Mouse (Mus musculus): Measurements from ENCODE around the gene Ugt1a1. TPM values are rescaled to one million over a fixed set of nuclear protein-coding genes. Genes with fewer than 3 reads are reported as not detected.

Ugt1a1 gene
- polyA plus RNA-seq, 1 experiment from 2014 or later, result not detected

DNA sequence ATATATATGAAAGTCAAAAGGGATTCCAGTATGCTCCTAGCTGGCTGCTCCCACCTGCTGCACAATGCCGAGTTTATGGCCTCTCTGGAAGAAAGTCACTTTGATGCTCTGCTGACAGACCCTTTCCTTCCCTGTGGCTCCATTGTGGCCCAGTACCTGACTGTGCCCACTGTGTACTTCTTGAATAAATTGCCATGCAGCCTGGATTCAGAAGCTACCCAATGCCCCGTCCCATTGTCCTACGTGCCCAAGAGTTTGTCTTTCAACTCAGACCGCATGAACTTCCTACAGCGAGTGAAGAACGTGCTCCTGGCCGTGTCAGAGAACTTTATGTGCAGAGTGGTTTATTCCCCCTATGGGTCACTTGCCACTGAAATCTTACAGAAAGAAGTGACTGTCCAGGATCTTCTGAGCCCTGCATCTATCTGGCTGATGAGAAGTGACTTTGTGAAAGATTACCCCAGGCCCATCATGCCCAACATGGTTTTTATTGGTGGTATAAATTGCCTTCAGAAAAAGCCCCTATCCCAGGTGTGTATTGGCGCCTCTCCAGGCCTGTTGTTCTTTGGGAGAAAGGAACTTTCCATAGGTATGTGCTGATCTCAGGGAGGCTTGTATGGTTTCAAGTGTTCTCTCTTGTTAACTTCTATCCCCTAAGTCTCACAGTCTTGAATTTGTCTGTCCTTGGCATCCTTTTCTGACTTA, 734 bp downstream of the Ugt1a1 start:
- H3K27ac ChIP-seq, result no peak overlapping the region
- H3K27me3 ChIP-seq (replicated peaks), result no peaks in the 10 kb centered on the region
- ATAC-seq, result no peak
- no peak overlapping the region for H3K4me3 ChIP-seq
- peaks cover 53% of the 10 kb centered on the region for H3K9me3 ChIP-seq (replicated peaks)
- H3K36me3 ChIP-seq, result no peaks in the 10 kb centered on the region
- peaks cover 11% of the 10 kb centered on the region for H3K4me1 ChIP-seq
- no peak overlapping the region for H3K4me2 ChIP-seq
- no peak overlapping the region for H3K9ac ChIP-seq
- WGBS (ENCODE audit: insufficient replicate concordance), result 51% methylated on average over 8 of the region's 8 CpGs

DNA sequence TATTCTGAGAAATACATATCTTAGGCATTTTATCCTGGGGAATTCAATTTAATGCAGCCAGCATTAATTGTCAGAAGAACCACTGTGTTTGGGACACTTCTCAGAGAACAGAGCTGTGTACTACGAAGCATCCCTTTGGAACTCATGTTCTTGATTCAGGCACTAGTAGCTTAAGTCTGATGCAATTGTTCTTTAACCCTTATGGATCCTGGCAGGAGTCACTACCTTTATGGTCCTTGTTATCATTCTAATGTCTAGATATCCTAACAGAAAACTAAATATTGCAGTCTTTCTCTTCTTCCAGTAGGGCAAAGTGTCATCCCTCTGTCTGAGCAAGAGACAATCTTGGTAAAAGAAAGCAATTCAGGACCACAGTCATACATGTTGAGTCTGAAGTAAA, 1.3 kb downstream of the Ugt1a1 start:
- H3K36me3 ChIP-seq, result no peaks in the 10 kb centered on the region
- no peak overlapping the region for H3K27ac ChIP-seq
- H3K4me1 ChIP-seq, result peaks cover 6% of the 10 kb centered on the region; the same call in 1 of the 2 replicates
- WGBS (ENCODE audit: insufficient replicate concordance), result 56% methylated on average over 1 of the region's 1 CpGs
- H3K4me3 ChIP-seq, result no peak overlapping the region
- no peak overlapping the region for H3K9ac ChIP-seq
- H3K9me3 ChIP-seq (replicated peaks), result peaks cover 55% of the 10 kb centered on the region
- H3K27me3 ChIP-seq (replicated peaks), result no peaks in the 10 kb centered on the region
- ATAC-seq, result no peak
- no peak overlapping the region for H3K4me2 ChIP-seq

DNA sequence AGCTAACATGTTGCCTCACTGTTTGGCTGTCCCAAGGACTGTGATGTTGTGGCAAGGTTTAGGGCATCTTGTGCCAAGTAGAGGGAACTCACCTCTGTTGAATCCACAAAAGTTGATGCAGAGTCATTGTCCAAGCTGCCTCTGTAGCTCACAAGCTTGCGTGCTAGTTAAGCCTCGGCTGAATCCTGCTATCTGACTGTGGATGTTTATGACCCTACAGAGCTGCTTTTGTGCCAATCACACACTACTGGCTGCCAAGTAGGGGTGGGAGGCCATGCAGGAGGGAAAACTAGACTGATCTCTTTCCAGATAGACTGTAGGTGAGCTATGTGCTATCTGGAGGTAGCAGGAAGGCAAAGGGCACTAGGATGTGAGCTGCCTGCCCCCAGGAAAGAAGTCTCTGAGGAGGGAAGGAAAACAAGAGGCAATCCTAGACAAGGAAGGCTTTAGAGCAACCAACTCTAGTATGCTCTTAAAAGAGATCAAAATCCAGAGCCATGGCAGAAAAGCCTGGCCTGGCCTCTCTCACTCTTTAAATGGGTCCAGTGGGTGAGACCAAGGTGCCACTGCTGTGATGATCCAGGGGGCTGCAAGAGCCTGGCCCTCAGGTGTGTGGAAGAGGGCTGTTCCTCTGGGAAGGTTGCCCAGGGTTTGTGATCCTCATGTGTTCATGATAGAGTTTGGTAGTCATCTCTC, 2.2 kb downstream of the Ugt1a1 start:
- Histone ChIP-seq H3K27me3 (replicated peaks) (no peaks in the 10 kb centered on the region), H3K9me3 (replicated peaks) (peaks cover 55% of the 10 kb centered on the region), H3K27ac (no peak overlapping the region), H3K36me3 (no peaks in the 10 kb centered on the region), H3K4me3 (no peak overlapping the region), H3K4me1 (no peaks in the 10 kb centered on the region), H3K4me2 (no peak overlapping the region), H3K9ac (no peak overlapping the region)
- ATAC-seq, result peak; percentile 9; the same call in 1 of the 2 replicates
- WGBS (ENCODE audit: insufficient replicate concordance), result 65% methylated on average over 2 of the region's 2 CpGs

DNA sequence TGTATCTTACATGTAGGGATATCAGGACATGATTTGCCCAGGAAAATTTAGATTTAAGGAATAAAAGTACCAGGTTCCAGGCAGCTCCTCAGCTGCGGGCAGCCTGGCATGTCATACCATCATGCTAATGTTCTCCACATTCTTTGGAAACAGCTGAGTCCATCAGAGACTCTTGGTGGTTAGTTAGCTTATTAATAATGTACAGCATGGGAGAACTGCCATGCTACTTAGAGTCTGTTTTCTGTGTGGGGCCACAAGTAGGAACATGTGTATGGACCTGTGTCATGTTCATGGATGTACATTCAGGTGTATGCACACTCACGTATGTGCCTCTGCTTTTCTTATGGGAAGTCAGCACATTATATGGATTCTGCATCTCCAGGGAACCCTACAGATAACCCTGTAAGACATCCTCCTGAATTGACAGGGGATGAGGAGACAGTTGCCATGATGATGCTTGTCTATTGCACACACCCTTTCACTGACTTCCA, 2.7 kb downstream of the Ugt1a1 start:
- Histone ChIP-seq H3K27ac (no peak overlapping the region), H3K27me3 (replicated peaks) (no peaks in the 10 kb centered on the region), H3K36me3 (no peaks in the 10 kb centered on the region), H3K4me2 (no peak overlapping the region), H3K9me3 (replicated peaks) (peaks cover 55% of the 10 kb centered on the region), H3K4me1 (no peaks in the 10 kb centered on the region), H3K9ac (no peak overlapping the region), H3K4me3 (no peak overlapping the region)
- WGBS (ENCODE audit: insufficient replicate concordance), result 62% methylated on average over 2 of the region's 2 CpGs
- no peak for ATAC-seq

DNA sequence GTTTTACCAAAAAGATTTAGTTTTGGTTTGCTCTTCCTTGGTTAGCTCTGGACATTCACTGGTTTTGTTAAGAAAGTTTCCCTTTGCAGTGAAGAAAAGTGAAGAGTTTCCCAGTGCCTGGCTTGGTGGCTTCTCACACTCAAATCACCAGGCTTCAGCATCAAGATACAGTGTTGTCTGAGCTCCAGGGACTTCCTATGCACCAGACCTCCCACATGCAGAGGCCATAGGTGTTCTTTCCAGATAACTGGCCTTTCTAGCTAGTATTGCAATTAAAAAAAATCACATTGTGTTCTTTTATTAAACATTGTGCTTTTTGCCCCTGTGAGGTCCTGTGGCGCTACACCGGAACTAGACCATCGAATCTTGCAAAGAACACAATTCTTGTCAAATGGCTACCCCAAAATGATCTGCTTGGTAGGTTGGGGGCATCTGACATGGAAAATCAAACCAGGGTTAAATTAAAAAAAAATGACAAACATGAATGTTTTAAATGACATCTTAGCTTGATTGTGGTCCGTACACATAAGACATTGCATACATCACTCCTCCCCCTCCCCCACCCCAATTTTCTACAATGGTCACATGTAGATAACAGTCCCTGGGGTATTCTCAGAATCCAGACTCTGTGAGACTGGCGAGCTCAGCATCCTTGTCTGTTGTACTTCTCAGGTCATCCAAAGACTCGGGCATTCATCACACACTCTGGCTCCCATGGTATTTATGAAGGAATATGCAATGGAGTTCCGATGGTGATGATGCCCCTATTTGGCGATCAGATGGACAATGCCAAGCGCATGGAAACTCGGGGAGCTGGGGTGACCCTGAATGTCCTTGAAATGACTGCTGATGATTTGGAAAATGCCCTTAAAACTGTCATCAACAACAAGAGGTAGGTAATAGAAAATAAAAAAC, 4.0 kb downstream of the Ugt1a1 start:
- Histone ChIP-seq H3K4me3 (no peak overlapping the region), H3K9ac (no peak overlapping the region), H3K4me1 (no peaks in the 10 kb centered on the region), H3K27ac (no peak overlapping the region), H3K4me2 (no peak overlapping the region), H3K36me3 (no peaks in the 10 kb centered on the region), H3K9me3 (replicated peaks) (peaks cover 55% of the 10 kb centered on the region), H3K27me3 (replicated peaks) (no peaks in the 10 kb centered on the region)
- no peak for ATAC-seq
- 57% methylated on average over 10 of the region's 10 CpGs for WGBS (ENCODE audit: insufficient replicate concordance)

DNA sequence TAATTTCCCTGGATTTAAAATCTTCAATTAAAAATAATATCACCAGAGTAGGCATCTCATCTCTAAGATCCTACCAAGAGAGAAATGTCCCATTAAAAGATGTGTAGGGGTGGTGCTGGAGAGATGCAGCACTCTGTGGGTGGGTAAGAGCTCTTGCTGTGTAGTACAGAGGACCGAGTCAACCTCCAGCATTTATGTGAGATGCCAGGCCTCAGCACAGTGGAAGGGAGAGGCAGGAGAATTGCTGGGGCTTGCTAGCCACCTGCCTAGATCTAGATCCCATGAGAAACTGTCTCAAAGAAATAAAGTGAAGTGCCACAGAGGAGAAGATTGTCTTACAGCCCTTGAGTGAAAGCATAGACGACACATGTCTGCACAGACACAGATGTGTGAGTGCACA, 4.8 kb downstream of the Ugt1a1 start:
- no peak overlapping the region for H3K4me2 ChIP-seq
- H3K9me3 ChIP-seq (replicated peaks), result peaks cover 55% of the 10 kb centered on the region
- no peaks in the 10 kb centered on the region for H3K27me3 ChIP-seq (replicated peaks)
- no peak overlapping the region for H3K9ac ChIP-seq
- H3K4me3 ChIP-seq, result no peak overlapping the region
- 45% methylated on average over 2 of the region's 2 CpGs for WGBS (ENCODE audit: insufficient replicate concordance)
- no peak for ATAC-seq
- H3K4me1 ChIP-seq, result no peaks in the 10 kb centered on the region
- no peaks in the 10 kb centered on the region for H3K36me3 ChIP-seq
- H3K27ac ChIP-seq, result no peak overlapping the region

DNA sequence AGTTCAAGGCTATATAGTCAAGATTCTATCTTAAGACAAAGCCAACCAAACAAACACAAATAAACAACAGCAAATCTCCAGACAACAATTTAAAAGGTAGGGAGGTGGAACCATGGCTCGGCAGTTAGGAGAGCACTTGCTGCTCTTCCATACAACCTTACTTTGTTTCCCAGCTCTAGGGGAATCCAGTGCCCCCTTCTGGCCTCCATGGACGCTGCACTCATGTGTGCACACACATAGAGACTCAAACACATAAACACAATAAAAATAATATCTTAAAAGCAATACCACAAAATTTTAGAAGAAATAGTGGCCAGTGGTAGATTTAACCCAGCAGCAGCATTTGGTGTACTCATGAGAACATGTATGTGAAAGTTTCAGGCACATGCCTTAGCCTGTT, 5.4 kb downstream of the Ugt1a1 start:
- Histone ChIP-seq H3K4me3 (no peak overlapping the region), H3K4me2 (no peak overlapping the region), H3K27me3 (replicated peaks) (no peaks in the 10 kb centered on the region), H3K36me3 (no peaks in the 10 kb centered on the region), H3K27ac (no peak overlapping the region), H3K9me3 (replicated peaks) (peaks cover 50% of the 10 kb centered on the region), H3K9ac (no peak overlapping the region), H3K4me1 (no peaks in the 10 kb centered on the region)
- ATAC-seq, result no peak
- WGBS (ENCODE audit: insufficient replicate concordance), result 47% methylated on average over 2 of the region's 2 CpGs

DNA sequence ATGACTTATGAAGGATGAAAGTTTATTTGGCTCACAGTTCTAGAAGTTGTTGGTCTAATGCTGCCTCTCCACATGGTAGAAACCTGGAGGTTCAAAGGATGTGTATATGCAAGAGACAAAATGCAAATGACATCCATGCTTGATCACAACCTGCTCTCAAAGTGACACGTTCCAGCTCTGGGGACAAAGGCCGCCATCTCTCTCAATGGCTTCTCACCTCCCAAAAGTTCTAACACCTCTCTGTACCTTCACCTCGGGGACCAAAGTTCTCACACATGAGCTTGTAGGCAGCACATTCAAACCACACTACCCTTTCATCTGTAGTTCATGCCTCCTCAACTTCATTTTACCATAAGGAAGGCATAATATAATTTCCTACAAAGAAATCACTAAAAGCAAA, 5.8 kb downstream of the Ugt1a1 start:
- Histone ChIP-seq H3K36me3 (no peaks in the 10 kb centered on the region), H3K4me3 (no peak overlapping the region), H3K9ac (no peak overlapping the region), H3K27ac (no peak overlapping the region), H3K9me3 (replicated peaks) (peaks cover 46% of the 10 kb centered on the region), H3K4me1 (no peaks in the 10 kb centered on the region), H3K4me2 (no peak overlapping the region), H3K27me3 (replicated peaks) (no peaks in the 10 kb centered on the region)
- WGBS (ENCODE audit: insufficient replicate concordance), result 28% methylated on average over 3 of the region's 3 CpGs
- no peak for ATAC-seq

DNA sequence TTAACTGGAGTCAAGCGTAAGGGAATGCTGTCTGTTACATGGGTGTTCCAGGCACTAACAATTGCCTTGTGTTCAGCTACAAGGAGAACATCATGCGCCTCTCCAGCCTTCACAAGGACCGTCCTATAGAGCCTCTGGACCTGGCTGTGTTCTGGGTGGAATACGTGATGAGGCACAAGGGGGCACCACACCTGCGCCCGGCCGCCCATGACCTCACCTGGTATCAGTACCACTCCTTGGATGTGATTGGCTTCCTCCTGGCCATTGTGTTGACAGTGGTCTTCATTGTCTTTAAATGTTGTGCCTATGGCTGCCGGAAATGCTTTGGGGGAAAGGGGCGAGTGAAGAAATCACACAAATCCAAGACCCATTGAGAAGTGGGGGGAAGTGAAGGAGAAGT, 6.3 kb downstream of the Ugt1a1 start:
- 61% methylated on average over 9 of the region's 9 CpGs for WGBS (ENCODE audit: insufficient replicate concordance)
- no peak overlapping the region for H3K4me2 ChIP-seq

DNA sequence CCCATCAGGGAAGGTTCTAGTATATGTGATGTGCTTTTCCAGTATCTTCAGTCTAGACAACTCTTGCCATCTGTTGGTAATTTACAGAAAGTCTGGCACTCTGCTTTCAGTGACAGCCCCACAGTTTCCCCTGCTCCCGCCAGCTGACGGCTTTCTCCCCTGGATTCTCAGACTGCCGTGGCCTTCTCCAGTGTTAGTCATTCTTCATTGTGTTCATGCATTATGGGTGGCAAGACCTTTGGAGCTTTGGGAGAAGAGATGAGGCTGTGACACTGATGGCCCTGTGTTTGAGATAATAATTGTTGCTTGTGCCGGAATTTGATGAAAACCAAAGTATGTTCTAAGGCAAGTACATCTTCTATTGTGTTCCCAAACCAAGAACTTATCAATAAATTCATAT, 6.8 kb downstream of the Ugt1a1 start:
- ATAC-seq, result no peak
- H3K4me2 ChIP-seq, result no peak overlapping the region

More for the DNA sequence above, 6.3 kb downstream of the Ugt1a1 start:
- Histone ChIP-seq H3K4me3 (no peak overlapping the region), H3K27me3 (replicated peaks) (no peaks in the 10 kb centered on the region), H3K27ac (no peak overlapping the region), H3K4me1 (no peaks in the 10 kb centered on the region), H3K36me3 (no peaks in the 10 kb centered on the region), H3K9ac (no peak overlapping the region), H3K9me3 (replicated peaks) (peaks cover 41% of the 10 kb centered on the region)
- ATAC-seq, result no peak

DNA sequence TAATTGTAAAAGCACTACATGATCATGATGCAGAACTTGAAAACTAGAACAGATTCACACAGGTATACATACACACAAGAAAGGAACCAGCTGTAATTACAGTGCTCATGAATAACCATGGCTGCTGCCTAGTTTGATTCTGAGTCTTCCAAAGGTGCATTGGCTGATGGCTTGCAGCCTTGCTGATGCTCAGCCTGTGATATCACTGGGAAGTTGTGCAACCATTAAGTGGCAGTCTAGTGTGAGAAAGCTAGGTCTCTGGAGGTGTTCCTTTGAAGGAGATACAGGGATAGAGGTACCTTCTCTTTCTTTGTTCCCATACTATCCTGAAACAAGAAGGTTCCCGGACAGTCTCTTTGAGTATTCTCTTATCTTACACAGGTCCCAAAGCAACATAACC, 7.3 kb downstream of the Ugt1a1 start:
- WGBS (ENCODE audit: insufficient replicate concordance), result 15% methylated on average over 1 of the region's 1 CpGs
- Histone ChIP-seq H3K4me2 (no peak overlapping the region), H3K36me3 (no peaks in the 10 kb centered on the region), H3K4me1 (no peaks in the 10 kb centered on the region), H3K9me3 (replicated peaks) (peaks cover 31% of the 10 kb centered on the region), H3K4me3 (no peak overlapping the region), H3K27me3 (replicated peaks) (no peaks in the 10 kb centered on the region), H3K27ac (no peak overlapping the region), H3K9ac (no peak overlapping the region)
- ATAC-seq, result no peak

More for the DNA sequence above, 6.8 kb downstream of the Ugt1a1 start:
- 40% methylated on average over 4 of the region's 4 CpGs for WGBS (ENCODE audit: insufficient replicate concordance)
- H3K4me3 ChIP-seq, result no peak overlapping the region
- H3K27ac ChIP-seq, result no peak overlapping the region
- no peaks in the 10 kb centered on the region for H3K36me3 ChIP-seq
- H3K9me3 ChIP-seq (replicated peaks), result peaks cover 36% of the 10 kb centered on the region
- H3K9ac ChIP-seq, result no peak overlapping the region
- no peaks in the 10 kb centered on the region for H3K4me1 ChIP-seq
- H3K27me3 ChIP-seq (replicated peaks), result no peaks in the 10 kb centered on the region

DNA sequence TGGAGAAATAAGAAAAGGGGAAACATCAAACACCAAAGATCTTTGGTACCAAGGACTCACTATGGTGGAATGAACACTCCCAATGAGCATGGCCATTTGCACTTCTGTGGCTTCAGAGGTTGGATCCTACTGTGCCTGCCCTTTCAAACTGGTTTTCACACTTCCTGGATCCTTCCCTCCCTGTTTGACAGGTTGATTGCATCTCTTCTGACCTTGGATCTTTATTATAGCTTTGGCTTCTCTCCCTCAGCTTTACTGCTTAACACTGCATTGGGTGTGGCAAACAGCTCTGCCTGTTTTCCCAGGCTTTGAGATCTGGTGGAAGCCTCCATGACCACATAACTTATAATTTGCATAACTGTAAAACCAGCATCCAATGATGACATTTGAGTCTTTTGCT, 8.6 kb downstream of the Ugt1a1 start:
- ATAC-seq, result no peak
- no peak overlapping the region for H3K4me3 ChIP-seq
- peaks cover 21% of the 10 kb centered on the region for H3K9me3 ChIP-seq (replicated peaks)
- H3K27me3 ChIP-seq (replicated peaks), result no peaks in the 10 kb centered on the region
- H3K4me1 ChIP-seq, result no peaks in the 10 kb centered on the region
- no peaks in the 10 kb centered on the region for H3K36me3 ChIP-seq
- no peak overlapping the region for H3K27ac ChIP-seq
- H3K9ac ChIP-seq, result no peak overlapping the region
- H3K4me2 ChIP-seq, result no peak overlapping the region
